Mouse (Mus musculus): ENCODE measurements around the gene Gns. TPM values are rescaled to one million over a fixed set of nuclear protein-coding genes. Genes with fewer than 3 reads are reported as not detected.
"Not testable (repeated sequence)": the region's sequence is repeated elsewhere in the genome, so short reads cannot be mapped to it uniquely, and the experiment has no call there.

Gns gene
- polyA plus RNA-seq, 1 experiment from 2014 or later, result 40.8 TPM

GRCm38 (mm10) chr10:121330940-121331339, 34.0 kb upstream of the Gns start:
- Histone ChIP-seq H3K4me1 (ENCODE audit: control insufficient read depth in 2 of 2, insufficient read depth in 2 of 2, low read length in 2 of 2) (no peaks in the 10 kb centered on the region), H3K9ac (ENCODE audit: low read length) (no peak overlapping the region), H3K27ac (replicated peaks in 1 of 2; ENCODE audit: control insufficient read depth in 1 of 2, insufficient read depth in 1 of 2, low read depth in 2 of 2, low read length in 2 of 2) (no peak overlapping the region), H3K9me3 (ENCODE audit: control insufficient read depth, low read length) (0 out of 2 replicates have a peak, but pooled peaks cover 7% of the 10 kb centered on the region), H3K4me3 (ENCODE audit: control insufficient read depth in 1 of 2, insufficient read depth in 1 of 2, low read depth in 1 of 2, low read length in 2 of 2) (no peak overlapping the region), H3K4me2 (ENCODE audit: low read length) (no peak overlapping the region), H3K36me3 (ENCODE audit: control insufficient read depth, insufficient read depth, low read length) (no peaks in the 10 kb centered on the region), H3K27me3 (ENCODE audit: control insufficient read depth, insufficient read depth, low read length) (no peaks in the 10 kb centered on the region)
- ATAC-seq (ENCODE audit: insufficient number of reproducible peaks, insufficient read depth, low FRiP score, low read depth), result no peak
- 9% methylated on average over 7 of the region's 7 CpGs for WGBS

GRCm38 (mm10) chr10:121334576-121334975, 30.3 kb upstream of the Gns start:
- no peak overlapping the region for H3K27ac ChIP-seq (replicated peaks in 1 of 2; ENCODE audit: control insufficient read depth in 1 of 2, insufficient read depth in 1 of 2, low read depth in 2 of 2, low read length in 2 of 2)
- no peak overlapping the region for H3K4me2 ChIP-seq (ENCODE audit: low read length)
- no peaks in the 10 kb centered on the region for H3K4me1 ChIP-seq (ENCODE audit: control insufficient read depth in 2 of 2, insufficient read depth in 2 of 2, low read length in 2 of 2)
- H3K9me3 ChIP-seq (ENCODE audit: control insufficient read depth, low read length), result 0 out of 2 replicates have a peak, but pooled peaks cover 4% of the 10 kb centered on the region
- no peak overlapping the region for H3K9ac ChIP-seq (ENCODE audit: low read length)
- no peaks in the 10 kb centered on the region for H3K27me3 ChIP-seq (ENCODE audit: control insufficient read depth, insufficient read depth, low read length)
- H3K36me3 ChIP-seq (ENCODE audit: control insufficient read depth, insufficient read depth, low read length), result no peaks in the 10 kb centered on the region
- no peak overlapping the region for H3K4me3 ChIP-seq (ENCODE audit: control insufficient read depth in 1 of 2, insufficient read depth in 1 of 2, low read depth in 1 of 2, low read length in 2 of 2)
- WGBS, result 72% methylated on average over 3 of the region's 3 CpGs
- no peak for ATAC-seq (ENCODE audit: insufficient number of reproducible peaks, insufficient read depth, low FRiP score, low read depth)

GRCm38 (mm10) chr10:121336536-121336935, 28.4 kb upstream of the Gns start:
- 45% methylated on average over 14 of the region's 14 CpGs for WGBS
- not testable (repeated sequence) for H3K4me2 ChIP-seq (ENCODE audit: low read length); H3K4me3 ChIP-seq (ENCODE audit: control insufficient read depth in 1 of 2, insufficient read depth in 1 of 2, low read depth in 1 of 2, low read length in 2 of 2)

GRCm38 (mm10) chr10:121340754-121341593, 23.9 kb upstream of the Gns start:
- Histone ChIP-seq H3K27me3 (ENCODE audit: control insufficient read depth, insufficient read depth, low read length) (no peaks in the 10 kb centered on the region), H3K9ac (ENCODE audit: low read length) (no peak overlapping the region), H3K4me1 (ENCODE audit: control insufficient read depth in 2 of 2, insufficient read depth in 2 of 2, low read length in 2 of 2) (peaks cover 2 to 7% of the 10 kb centered on the region in 2 experiments; a peak in 2 of 4 replicates), H3K4me2 (ENCODE audit: low read length) (no peak overlapping the region), H3K4me3 (ENCODE audit: control insufficient read depth in 1 of 2, insufficient read depth in 1 of 2, low read depth in 1 of 2, low read length in 2 of 2) (no peak overlapping the region), H3K36me3 (ENCODE audit: control insufficient read depth, insufficient read depth, low read length) (peaks cover 6% of the 10 kb centered on the region; the same call in 1 of the 2 replicates), H3K27ac (replicated peaks in 1 of 2; ENCODE audit: control insufficient read depth in 1 of 2, insufficient read depth in 1 of 2, low read depth in 2 of 2, low read length in 2 of 2) (no peak overlapping the region), H3K9me3 (ENCODE audit: control insufficient read depth, low read length) (no peaks in the 10 kb centered on the region)
- 63% methylated on average over 11 of the region's 11 CpGs for WGBS
- no peak for ATAC-seq (ENCODE audit: insufficient number of reproducible peaks, insufficient read depth, low FRiP score, low read depth)

More at GRCm38 (mm10) chr10:121336536-121336935, 28.4 kb upstream of the Gns start:
- H3K4me1 ChIP-seq (ENCODE audit: control insufficient read depth in 2 of 2, insufficient read depth in 2 of 2, low read length in 2 of 2); H3K27ac ChIP-seq (replicated peaks in 1 of 2; ENCODE audit: control insufficient read depth in 1 of 2, insufficient read depth in 1 of 2, low read depth in 2 of 2, low read length in 2 of 2); H3K27me3 ChIP-seq (ENCODE audit: control insufficient read depth, insufficient read depth, low read length); H3K9me3 ChIP-seq (ENCODE audit: control insufficient read depth, low read length); ATAC-seq (ENCODE audit: insufficient number of reproducible peaks, insufficient read depth, low FRiP score, low read depth); H3K36me3 ChIP-seq (ENCODE audit: control insufficient read depth, insufficient read depth, low read length); H3K9ac ChIP-seq (ENCODE audit: low read length): not testable (repeated sequence)

- H3K9ac ChIP-seq (ENCODE audit: low read length), result no peak overlapping the region
Observed at GRCm38 (mm10) chr10:121342260-121342659, 22.6 kb upstream of the Gns start.

GRCm38 (mm10) chr10:121343867-121344266, 21.0 kb upstream of the Gns start:
- Histone ChIP-seq H3K27me3 (ENCODE audit: control insufficient read depth, insufficient read depth, low read length) (no peaks in the 10 kb centered on the region), H3K9me3 (ENCODE audit: control insufficient read depth, low read length) (no peaks in the 10 kb centered on the region), H3K27ac (replicated peaks in 1 of 2; ENCODE audit: control insufficient read depth in 1 of 2, insufficient read depth in 1 of 2, low read depth in 2 of 2, low read length in 2 of 2) (peak overlapping the region; percentile 31 to 43; a peak in 2 of 4 replicates), H3K9ac (ENCODE audit: low read length) (no peak overlapping the region), H3K36me3 (ENCODE audit: control insufficient read depth, insufficient read depth, low read length) (peaks cover 6% of the 10 kb centered on the region; the same call in 1 of the 2 replicates), H3K4me1 (ENCODE audit: control insufficient read depth in 2 of 2, insufficient read depth in 2 of 2, low read length in 2 of 2) (peaks cover 2 to 7% of the 10 kb centered on the region in 2 experiments; a peak in 2 of 4 replicates), H3K4me3 (ENCODE audit: control insufficient read depth in 1 of 2, insufficient read depth in 1 of 2, low read depth in 1 of 2, low read length in 2 of 2) (no peak overlapping the region), H3K4me2 (ENCODE audit: low read length) (no peak overlapping the region)
- ATAC-seq (ENCODE audit: insufficient number of reproducible peaks, insufficient read depth, low FRiP score, low read depth), result 0 out of 2 replicates have a peak, but pooled peaks have one; percentile 43
- WGBS, result 48% methylated on average over 6 of the region's 6 CpGs

More at GRCm38 (mm10) chr10:121342260-121342659, 22.6 kb upstream of the Gns start:
- ATAC-seq (ENCODE audit: insufficient number of reproducible peaks, insufficient read depth, low FRiP score, low read depth), result no peak
- no peaks in the 10 kb centered on the region for H3K27me3 ChIP-seq (ENCODE audit: control insufficient read depth, insufficient read depth, low read length)
- no peak overlapping the region for H3K4me2 ChIP-seq (ENCODE audit: low read length)
- peaks cover 6% of the 10 kb centered on the region; the same call in 1 of the 2 replicates for H3K36me3 ChIP-seq (ENCODE audit: control insufficient read depth, insufficient read depth, low read length)
- no peaks in the 10 kb centered on the region for H3K9me3 ChIP-seq (ENCODE audit: control insufficient read depth, low read length)
- no peak overlapping the region for H3K4me3 ChIP-seq (ENCODE audit: control insufficient read depth in 1 of 2, insufficient read depth in 1 of 2, low read depth in 1 of 2, low read length in 2 of 2)
- peaks cover 2 to 7% of the 10 kb centered on the region in 2 experiments; a peak in 2 of 4 replicates for H3K4me1 ChIP-seq (ENCODE audit: control insufficient read depth in 2 of 2, insufficient read depth in 2 of 2, low read length in 2 of 2)
- 93% methylated on average over 10 of the region's 10 CpGs for WGBS
- H3K27ac ChIP-seq (replicated peaks in 1 of 2; ENCODE audit: control insufficient read depth in 1 of 2, insufficient read depth in 1 of 2, low read depth in 2 of 2, low read length in 2 of 2), result no peak overlapping the region

GRCm38 (mm10) chr10:121349244-121349643, 15.6 kb upstream of the Gns start:
- Histone ChIP-seq H3K36me3 (ENCODE audit: control insufficient read depth, insufficient read depth, low read length) (no peaks in the 10 kb centered on the region), H3K9ac (ENCODE audit: low read length) (no peak overlapping the region), H3K27me3 (ENCODE audit: control insufficient read depth, insufficient read depth, low read length) (0 out of 2 replicates have a peak, but pooled peaks cover 6% of the 10 kb centered on the region), H3K27ac (replicated peaks in 1 of 2; ENCODE audit: control insufficient read depth in 1 of 2, insufficient read depth in 1 of 2, low read depth in 2 of 2, low read length in 2 of 2) (peak overlapping the region; percentile 41 to 59), H3K4me3 (ENCODE audit: control insufficient read depth in 1 of 2, insufficient read depth in 1 of 2, low read depth in 1 of 2, low read length in 2 of 2) (peak overlapping the region; percentile 1 to 4; a peak in 2 of 4 replicates), H3K4me1 (ENCODE audit: control insufficient read depth in 2 of 2, insufficient read depth in 2 of 2, low read length in 2 of 2) (peaks cover 8 to 20% of the 10 kb centered on the region in 2 experiments; a peak in 3 of 4 replicates), H3K9me3 (ENCODE audit: control insufficient read depth, low read length) (no peaks in the 10 kb centered on the region), H3K4me2 (ENCODE audit: low read length) (peak overlapping the region; percentile 99)
- WGBS, result 19% methylated on average over 5 of the region's 5 CpGs
- ATAC-seq (ENCODE audit: insufficient number of reproducible peaks, insufficient read depth, low FRiP score, low read depth), result no peak
